Mouse (Mus musculus) spleen, adult 2 months (tissue): ENCODE data around the gene Rgs12. TPM values are rescaled to one million over a fixed set of nuclear protein-coding genes. Genes with fewer than 3 reads are reported as not detected.

ENCODE experiments used
- DNase-seq, 2 experiments: peaks; one replicate each; pipeline versions ENCODE4 v3.0.0 to v3.0.0-alpha.2; 2012 to 2021; ENCODE audit warnings: low spot score in 2 of 2, low read depth in 1 of 2
- H3K27ac ChIP-seq: fragments of 200-500 bp; 2 replicates; pipeline ENCODE4 v1.5.1; 2012; ENCODE audit warnings: low read length, inconsistent platforms; ENCODE audit not compliant: insufficient read depth
- H3K27me3 ChIP-seq: fragments of 200-500 bp; 2 replicates; pipeline ENCODE4 v1.6.1; 2012; ENCODE audit warnings: mild to moderate bottlenecking, moderate library complexity, low read length, inconsistent platforms; ENCODE audit not compliant: control insufficient read depth, insufficient read depth
- H3K36me3 ChIP-seq: fragments of 200-500 bp; 2 replicates; pipeline ENCODE4 v1.6.1; 2012; ENCODE audit warnings: mild to moderate bottlenecking, low read length, inconsistent platforms; ENCODE audit not compliant: control insufficient read depth, insufficient read depth
- H3K4me1 ChIP-seq: fragments of 200-500 bp; 2 replicates; pipeline ENCODE4 v1.6.1; 2011; ENCODE audit warnings: inconsistent platforms; ENCODE audit not compliant: control insufficient read depth, insufficient read depth, insufficient read length
- H3K4me3 ChIP-seq: fragments of 200-500 bp; 2 replicates; pipeline ENCODE4 v1.5.1; 2011; ENCODE audit warnings: mild to moderate bottlenecking, inconsistent platforms; ENCODE audit not compliant: insufficient read depth, insufficient read length; ENCODE audit errors: extremely low read depth
- CTCF ChIP-seq: fragments of 200-500 bp; IDR thresholded peaks from 2 replicates; pipeline ENCODE4 v1.5.1; 2011; ENCODE audit warnings: mild to moderate bottlenecking, inconsistent platforms; ENCODE audit not compliant: insufficient read depth, insufficient read length, insufficient replicate concordance; ENCODE audit errors: extremely low read depth
- POLR2A ChIP-seq: fragments of 200-500 bp; IDR thresholded peaks from 2 replicates; pipeline ENCODE4 v1.6.1; 2011; ENCODE audit warnings: low read depth, low read length, inconsistent platforms
- WGBS: fragments of 180-500 bp; shearing (Covaris S2); methylation state at CpG from one replicate; pipeline ENCODE4 v1.1.7; 2018; 5-methylcytosine and 5-hydroxymethylcytosine counted together
- polyA plus RNA-seq: library from polyadenylated mRNA; depleted of rRNA; stranded (reverse); fragments of >200 nt; gene quantifications from 2 replicates; pipeline ENCODE4 v1.2.3, GENCODE M21; 2012

Gene Rgs12
- polyA plus RNA-seq, 1 experiment, result 30.1 TPM

GRCm38 (mm10) chr5:34918785-34919184 lies 30.5 kb upstream of the Rgs12 start:
- DNase-seq, result no peak
- H3K4me3 ChIP-seq, result no peak overlapping the region
- TF ChIP-seq CTCF, result no peak
- no peak for TF ChIP-seq POLR2A
- no peaks in the 10 kb centered on the region for H3K4me1 ChIP-seq
- 76% methylated on average over 3 of the region's 3 CpGs for WGBS
- peaks cover 2% of the 10 kb centered on the region; the same call in 1 of the 2 replicates for H3K36me3 ChIP-seq
- no peak overlapping the region for H3K27ac ChIP-seq
- H3K27me3 ChIP-seq, result no peaks in the 10 kb centered on the region

GRCm38 (mm10) chr5:34922531-34922930 lies 26.7 kb upstream of the Rgs12 start:
- 83% methylated on average over 6 of the region's 6 CpGs for WGBS
- no peak overlapping the region for H3K27ac ChIP-seq

DNA sequence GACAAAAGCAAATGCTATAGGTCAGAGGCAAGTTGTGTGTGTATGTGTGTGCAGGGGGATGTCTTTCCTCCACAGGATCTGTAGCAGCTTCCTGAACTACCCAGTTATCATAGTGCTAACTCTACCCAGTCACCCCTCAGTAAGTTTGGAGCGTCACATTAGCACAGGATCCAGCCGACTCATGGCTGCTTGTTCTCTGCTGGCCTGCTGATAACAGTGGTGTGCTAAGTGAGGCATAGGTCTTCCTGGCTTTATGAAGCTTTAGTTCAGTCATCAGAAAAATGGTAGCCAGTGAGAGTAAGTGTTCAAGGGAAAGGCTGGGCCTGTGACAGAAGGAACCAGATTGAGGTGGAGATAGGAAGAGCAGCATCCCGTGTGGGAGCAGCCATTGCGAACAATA lies 25.3 kb upstream of the Rgs12 start:
- WGBS, result 79% methylated on average over 4 of the region's 4 CpGs
- H3K27ac ChIP-seq, result peak overlapping the region; percentile 43; the same call in 1 of the 2 replicates
- H3K4me1 ChIP-seq, result no peaks in the 10 kb centered on the region

More at GRCm38 (mm10) chr5:34922531-34922930, 26.7 kb upstream of the Rgs12 start:
- Histone ChIP-seq H3K4me3 (no peak overlapping the region), H3K4me1 (no peaks in the 10 kb centered on the region), H3K36me3 (peaks cover 2% of the 10 kb centered on the region; the same call in 1 of the 2 replicates), H3K27me3 (no peaks in the 10 kb centered on the region)
- DNase-seq, result no peak
- TF ChIP-seq CTCF (no peak), POLR2A (no peak)

GRCm38 (mm10) chr5:34924519-34924918 lies 24.7 kb upstream of the Rgs12 start:
- no peak for TF ChIP-seq POLR2A
- TF ChIP-seq CTCF, result no peak
- H3K4me3 ChIP-seq, result no peak overlapping the region
- H3K4me1 ChIP-seq, result no peaks in the 10 kb centered on the region
- no peak for DNase-seq
- no peaks in the 10 kb centered on the region for H3K27me3 ChIP-seq
- H3K27ac ChIP-seq, result peak overlapping the region; percentile 45; the same call in 1 of the 2 replicates
- H3K36me3 ChIP-seq, result peaks cover 2% of the 10 kb centered on the region; the same call in 1 of the 2 replicates
- 82% methylated on average over 7 of the region's 7 CpGs for WGBS

More for the DNA sequence above, 25.3 kb upstream of the Rgs12 start:
- H3K4me3 ChIP-seq, result no peak overlapping the region
- TF ChIP-seq POLR2A, result no peak
- TF ChIP-seq CTCF, result no peak
- DNase-seq, result no peak
- no peaks in the 10 kb centered on the region for H3K27me3 ChIP-seq
- peaks cover 2% of the 10 kb centered on the region; the same call in 1 of the 2 replicates for H3K36me3 ChIP-seq

DNA sequence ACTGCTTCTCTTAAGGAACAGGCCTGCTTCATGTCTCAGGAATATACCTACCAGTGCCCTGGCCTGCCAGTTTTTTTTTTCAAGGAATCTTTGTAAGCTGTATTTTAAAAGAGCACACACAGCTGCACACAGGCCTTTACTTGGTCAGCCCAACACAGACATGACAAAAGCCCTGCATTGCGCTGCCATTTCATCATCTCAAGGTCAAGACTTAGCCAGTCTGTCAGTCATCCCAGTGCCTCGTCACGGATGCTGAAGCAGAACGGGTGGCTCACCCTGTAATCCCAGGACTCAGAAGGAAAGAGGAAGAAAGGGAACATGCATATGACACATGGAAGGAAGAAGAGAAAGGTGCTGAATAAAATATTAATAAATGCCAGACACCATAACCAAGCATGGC lies 21.6 kb upstream of the Rgs12 start:
- TF ChIP-seq POLR2A, result no peak
- TF ChIP-seq CTCF, result no peak
- Histone ChIP-seq H3K36me3 (peaks cover 2% of the 10 kb centered on the region; the same call in 1 of the 2 replicates), H3K27ac (no peak overlapping the region), H3K4me1 (no peaks in the 10 kb centered on the region), H3K27me3 (no peaks in the 10 kb centered on the region), H3K4me3 (no peak overlapping the region)
- DNase-seq, result no peak
- 97% methylated on average over 4 of the region's 4 CpGs for WGBS

GRCm38 (mm10) chr5:34930151-34930975 lies 18.9 kb upstream of the Rgs12 start:
- Histone ChIP-seq H3K36me3 (no peaks in the 10 kb centered on the region), H3K27ac (0 out of 2 replicates have a peak overlapping the region, but pooled peaks have one; percentile 0), H3K4me1 (no peaks in the 10 kb centered on the region), H3K4me3 (no peak overlapping the region), H3K27me3 (no peaks in the 10 kb centered on the region)
- DNase-seq, result no peak
- TF ChIP-seq CTCF (no peak), POLR2A (no peak)
- WGBS, result 88% methylated on average over 9 of the region's 9 CpGs

- H3K27me3 ChIP-seq, result no peaks in the 10 kb centered on the region
- H3K4me1 ChIP-seq, result no peaks in the 10 kb centered on the region
- 0 out of 2 replicates have a peak overlapping the region, but pooled peaks have one; percentile 0 for H3K27ac ChIP-seq
- TF ChIP-seq POLR2A, result no peak
- H3K4me3 ChIP-seq, result no peak overlapping the region
- H3K36me3 ChIP-seq, result no peaks in the 10 kb centered on the region
- WGBS, result 79% methylated on average over 2 of the region's 2 CpGs
- no peak for DNase-seq
Measured at GRCm38 (mm10) chr5:34931091-34931490, 18.2 kb upstream of the Rgs12 start.
